Mouse (Mus musculus) erythroblast, embryonic 14.5 days (primary cell): ENCODE measurements at regions not wholly inside any gene's neighbourhood (a gene's known extent, or its start where the extent isn't known, plus 50 kb on each side); places are given as distances from the start of the nearest gene placed in this dataset.
"Not testable (repeated sequence)": the region's sequence is repeated elsewhere in the genome, so short reads cannot be mapped to it uniquely, and the experiment has no call there.

ENCODE experiments used
- H3K27me3 ChIP-seq: 2 replicates; pipeline ENCODE4 v1.6.1; 2012; ENCODE audit warnings: inconsistent platforms; ENCODE audit not compliant: control insufficient read depth
- H3K36me3 ChIP-seq: 2 replicates; pipeline ENCODE4 v1.6.1; 2012; ENCODE audit warnings: mild to moderate bottlenecking, inconsistent platforms; ENCODE audit not compliant: control insufficient read depth
- H3K4me1 ChIP-seq: 2 replicates; pipeline ENCODE4 v1.6.1; 2012; ENCODE audit warnings: inconsistent platforms; ENCODE audit not compliant: control insufficient read depth
- H3K4me3 ChIP-seq: replicated peaks from 2 replicates; pipeline ENCODE3; 2012; ENCODE audit warnings: moderate library complexity, mild to moderate bottlenecking, inconsistent platforms
- H3K9me3 ChIP-seq: 2 replicates; pipeline ENCODE4 v1.6.1; 2012; ENCODE audit warnings: low read length, inconsistent platforms, mixed read lengths; ENCODE audit not compliant: control insufficient read depth
- GATA1 ChIP-seq: IDR thresholded peaks from 2 replicates; pipeline ENCODE4 v1.6.1; 2012; ENCODE audit warnings: low read length, inconsistent platforms, mixed read lengths
- TAL1 ChIP-seq: IDR thresholded peaks from 3 replicates; pipeline ENCODE4 v1.6.1; 2012; ENCODE audit warnings: low read length, inconsistent platforms, mixed read lengths

- no peaks in the 10 kb centered on the region for H3K36me3 ChIP-seq
- no peak overlapping the region for H3K4me3 ChIP-seq
- H3K4me1 ChIP-seq: no peaks in the 10 kb centered on the region
- H3K27me3 ChIP-seq: peaks cover 66% of the 10 kb centered on the region
- TF ChIP-seq GATA1 (no peak), TAL1 (no peak)
- H3K9me3 ChIP-seq: no peaks in the 10 kb centered on the region
These were observed 53.2 kb upstream of the Col1a1 start for GRCm38 (mm10) chr11:94882687-94883383.

DNA sequence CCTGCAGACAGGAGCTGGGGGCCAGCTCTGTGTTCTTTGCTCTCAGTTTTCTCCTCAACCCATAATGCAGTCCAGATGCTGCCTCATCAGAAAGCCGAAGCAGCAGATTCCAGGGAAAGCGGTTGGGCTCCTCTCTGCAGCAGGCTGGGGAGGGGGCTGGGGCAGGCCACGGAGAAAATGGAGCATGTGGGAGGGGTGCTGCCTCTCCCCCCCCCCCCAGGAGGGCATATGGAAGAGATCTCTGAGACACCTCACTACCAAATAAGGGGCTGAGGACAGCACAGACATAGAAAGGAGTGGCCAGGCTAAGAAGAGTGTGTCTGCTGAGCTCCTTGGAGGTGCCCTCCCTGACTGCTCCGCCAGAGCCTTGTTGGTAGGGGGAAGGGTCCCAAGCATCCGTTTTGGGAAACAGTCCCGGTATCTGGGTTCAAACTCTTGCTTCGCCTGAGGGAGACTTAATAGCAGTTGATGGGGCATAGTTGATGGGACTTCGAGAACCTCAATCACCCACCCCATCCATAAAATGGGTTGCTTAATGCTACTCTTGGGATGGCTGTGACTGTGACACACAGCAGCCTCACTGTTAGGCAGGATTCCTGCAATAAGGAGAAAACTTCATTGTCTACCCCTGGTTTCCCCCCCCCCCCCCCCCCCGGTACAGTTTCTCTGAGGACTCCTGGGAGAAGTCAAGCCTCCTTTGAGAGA is 53.9 kb upstream of the Col1a1 start:
- Histone ChIP-seq H3K4me3 (no peak overlapping the region), H3K4me1 (no peaks in the 10 kb centered on the region), H3K27me3 (peaks cover 66% of the 10 kb centered on the region), H3K9me3 (no peaks in the 10 kb centered on the region), H3K36me3 (no peaks in the 10 kb centered on the region)
- TF ChIP-seq TAL1 (no peak), GATA1 (no peak)

- Histone ChIP-seq H3K4me3 (no peak overlapping the region), H3K27me3 (peaks cover 64% of the 10 kb centered on the region)
These were observed 54.9 kb upstream of the Col1a1 start for GRCm38 (mm10) chr11:94880896-94881840.

GRCm38 (mm10) chr11:94876707-94877106 is 59.3 kb upstream of the Col1a1 start:
- Histone ChIP-seq H3K27me3 (peaks cover 54% of the 10 kb centered on the region), H3K4me3 (no peak overlapping the region), H3K36me3 (no peaks in the 10 kb centered on the region), H3K9me3 (no peaks in the 10 kb centered on the region), H3K4me1 (no peaks in the 10 kb centered on the region)
- TF ChIP-seq GATA1 (no peak), TAL1 (no peak)

More at GRCm38 (mm10) chr11:94880896-94881840, 54.9 kb upstream of the Col1a1 start:
- Histone ChIP-seq H3K9me3 (no peaks in the 10 kb centered on the region), H3K4me1 (no peaks in the 10 kb centered on the region), H3K36me3 (no peaks in the 10 kb centered on the region)
- TF ChIP-seq TAL1: no peak
- TF ChIP-seq GATA1: no peak

DNA sequence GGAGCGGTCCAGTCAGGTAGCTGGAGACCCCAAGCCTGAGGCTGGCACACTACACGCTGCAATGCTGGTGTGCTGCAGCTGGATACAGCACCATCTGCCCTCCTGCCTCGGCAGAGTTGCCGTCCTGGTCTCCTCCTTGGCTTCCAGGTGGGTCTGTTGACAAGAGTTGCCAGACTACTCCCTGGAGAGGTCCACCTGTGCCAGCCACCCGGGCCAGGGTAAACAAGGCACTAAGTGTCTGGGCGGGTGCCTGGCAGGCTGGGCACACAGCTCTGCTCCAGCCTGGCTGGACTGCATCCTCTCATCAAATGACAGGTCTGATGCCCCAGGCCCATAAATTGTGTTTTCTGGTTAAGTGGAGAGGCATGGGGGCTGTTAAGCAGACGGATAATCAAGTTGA is 61.0 kb upstream of the Col1a1 start:
- no peaks in the 10 kb centered on the region for H3K4me1 ChIP-seq
- H3K4me3 ChIP-seq: no peak overlapping the region
- H3K9me3 ChIP-seq: no peaks in the 10 kb centered on the region
- no peak for TF ChIP-seq TAL1
- no peak for TF ChIP-seq GATA1
- no peaks in the 10 kb centered on the region for H3K36me3 ChIP-seq
- H3K27me3 ChIP-seq: peaks cover 40% of the 10 kb centered on the region

- TF ChIP-seq GATA1 (no peak), TAL1 (no peak)
- Histone ChIP-seq H3K4me1 (no peaks in the 10 kb centered on the region), H3K4me3 (no peak overlapping the region), H3K27me3 (peaks cover 33% of the 10 kb centered on the region), H3K9me3 (no peaks in the 10 kb centered on the region), H3K36me3 (no peaks in the 10 kb centered on the region)
These were observed 61.9 kb upstream of the Col1a1 start for GRCm38 (mm10) chr11:94874155-94874561.

DNA sequence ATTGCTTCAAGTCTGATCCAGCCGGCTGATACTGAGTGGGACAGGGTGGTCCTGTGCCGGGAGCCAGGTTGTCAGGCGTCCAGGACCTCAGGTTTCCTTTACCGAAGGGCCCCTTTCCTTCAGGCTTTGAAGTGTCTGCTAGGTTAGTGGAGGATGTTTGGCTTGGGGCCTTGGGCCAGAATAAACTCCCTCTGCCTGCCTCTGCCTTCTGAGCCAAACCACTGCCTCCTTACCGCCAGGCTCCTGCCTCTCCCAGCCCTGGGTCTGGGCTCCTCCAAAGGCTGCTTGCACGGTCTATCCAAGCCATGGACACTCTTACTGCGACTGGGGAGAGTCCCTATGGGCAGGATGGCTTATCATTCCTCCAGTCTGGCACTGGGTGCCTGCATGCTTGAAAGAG is 62.3 kb upstream of the Col1a1 start:
- Histone ChIP-seq H3K4me3 (no peak overlapping the region), H3K36me3 (no peaks in the 10 kb centered on the region), H3K27me3 (peaks cover 29% of the 10 kb centered on the region), H3K9me3 (no peaks in the 10 kb centered on the region), H3K4me1 (no peaks in the 10 kb centered on the region)
- TF ChIP-seq GATA1 (no peak), TAL1 (no peak)

DNA sequence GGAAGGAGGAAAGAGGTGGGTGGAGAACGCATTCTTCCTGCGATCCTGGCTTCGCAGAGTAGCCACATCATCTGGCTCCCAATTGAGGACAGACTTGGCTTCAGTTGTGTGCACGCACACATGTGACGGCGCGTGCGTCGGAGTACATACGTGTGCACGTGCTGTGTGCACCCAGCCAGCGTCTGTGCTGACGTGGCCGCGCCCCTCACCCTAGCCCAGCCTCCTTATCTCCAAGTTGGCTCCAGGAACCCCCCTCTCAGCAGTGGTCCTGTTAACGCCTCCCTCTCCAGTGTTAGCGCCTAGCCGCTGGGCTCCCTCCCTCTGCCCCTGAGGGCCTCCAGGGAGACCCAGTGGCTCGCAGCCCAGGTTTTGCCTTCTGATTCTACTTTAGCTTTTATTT is 63.1 kb upstream of the Col1a1 start:
- no peaks in the 10 kb centered on the region for H3K36me3 ChIP-seq
- H3K4me3 ChIP-seq: no peak overlapping the region
- TF ChIP-seq GATA1: no peak
- no peak for TF ChIP-seq TAL1
- no peaks in the 10 kb centered on the region; the same call in 1 of the 2 replicates for H3K9me3 ChIP-seq
- H3K4me1 ChIP-seq: no peaks in the 10 kb centered on the region
- H3K27me3 ChIP-seq: peaks cover 25% of the 10 kb centered on the region

- Histone ChIP-seq H3K9me3 (no peaks in the 10 kb centered on the region; the same call in 1 of the 2 replicates), H3K4me1 (no peaks in the 10 kb centered on the region), H3K36me3 (no peaks in the 10 kb centered on the region), H3K27me3 (peaks cover 25% of the 10 kb centered on the region), H3K4me3 (no peak overlapping the region)
- TF ChIP-seq GATA1 (no peak), TAL1 (no peak)
These were observed 65.7 kb upstream of the Col1a1 start for GRCm38 (mm10) chr11:94870341-94870740.

GRCm38 (mm10) chr11:94869866-94870265 is 66.2 kb upstream of the Col1a1 start:
- not testable (repeated sequence) for H3K4me3 ChIP-seq, H3K36me3 ChIP-seq, H3K9me3 ChIP-seq, H3K4me1 ChIP-seq
- peaks cover 22% of the 10 kb centered on the region for H3K27me3 ChIP-seq
